Mouse (Mus musculus) yolk sac, embryonic 10.5 days (tissue): ENCODE data around the gene Olfr1442.
"Not testable (repeated sequence)": the region's sequence is repeated elsewhere in the genome, so short reads cannot be mapped to it uniquely, and the experiment has no call there.

Source experiments
- DNase-seq: peaks from one replicate; pipeline ENCODE4 v3.0.0-alpha.2; 2017; ENCODE audit warnings: low spot score

The Olfr1442 gene

GRCm38 (mm10) chr19:12670139-12670538 is at the start of gene Olfr1442:
Gene Olfr1442 (plus strand): TSS chr19:12670439.
- DNase-seq, result no peak

- DNase-seq, result peak; percentile 53
These were observed 37.1 kb upstream of the Olfr1442 start, which contains the start of gene Glyat for GRCm38 (mm10) chr19:12633176-12633575. Gene Glyat (plus strand): TSS chr19:12633308.

- DNase-seq, result no peak
These were observed 36.0 kb upstream of the Olfr1442 start for GRCm38 (mm10) chr19:12634259-12634658.

- no peak for DNase-seq
These were observed 35.3 kb upstream of the Olfr1442 start for GRCm38 (mm10) chr19:12634963-12635362.

- no peak for DNase-seq
These were observed 33.4 kb upstream of the Olfr1442 start for GRCm38 (mm10) chr19:12636863-12637262.

- no peak for DNase-seq
These were observed 32.2 kb upstream of the Olfr1442 start for GRCm38 (mm10) chr19:12638049-12638448.

GRCm38 (mm10) chr19:12649511-12649910 is 20.7 kb upstream of the Olfr1442 start:
- DNase-seq, result no peak

- no peak for DNase-seq
These were observed 4.1 kb upstream of the Olfr1442 start for GRCm38 (mm10) chr19:12666156-12666555.

GRCm38 (mm10) chr19:12668601-12669000 is 1.6 kb upstream of the Olfr1442 start:
- not testable (repeated sequence) for DNase-seq

- no peak for DNase-seq
These were observed 812 bp downstream of the Olfr1442 start for GRCm38 (mm10) chr19:12671051-12671450.

GRCm38 (mm10) chr19:12677812-12678211 is 7.6 kb downstream of the Olfr1442 start, which contains the start of gene Olfr1443:
Gene Olfr1443 (plus strand): TSS chr19:12678112.
- DNase-seq, result no peak

- DNase-seq, result no peak
These were observed 14.4 kb downstream of the Olfr1442 start for GRCm38 (mm10) chr19:12684638-12685037.

- DNase-seq, result no peak
These were observed 15.0 kb downstream of the Olfr1442 start for GRCm38 (mm10) chr19:12685231-12685630.

- peak; percentile 14 for DNase-seq
These were observed 25.4 kb downstream of the Olfr1442 start, which contains the start of gene Keg1 for GRCm38 (mm10) chr19:12695590-12695989. Gene Keg1 (plus strand): TSS chr19:12695786.

- DNase-seq, result no peak
These were observed 26.0 kb downstream of the Olfr1442 start for GRCm38 (mm10) chr19:12696221-12696620.

- no peak for DNase-seq
These were observed 38.2 kb downstream of the Olfr1442 start for GRCm38 (mm10) chr19:12708458-12708857.

GRCm38 (mm10) chr19:12708986-12709385 is 38.7 kb downstream of the Olfr1442 start:
- DNase-seq, result no peak

- DNase-seq, result no peak
These were observed 49.0 kb downstream of the Olfr1442 start for GRCm38 (mm10) chr19:12719189-12719588.

- DNase-seq, result no peak
These were observed 50.2 kb downstream of the Olfr1442 start for GRCm38 (mm10) chr19:12720463-12720862.

- not testable (repeated sequence) for DNase-seq
These were observed 50.7 kb downstream of the Olfr1442 start for GRCm38 (mm10) chr19:12720919-12721318.

GRCm38 (mm10) chr19:12721596-12721995 is 51.4 kb downstream of the Olfr1442 start:
- not testable (repeated sequence) for DNase-seq

- no peak for DNase-seq
These were observed 52.1 kb downstream of the Olfr1442 start for GRCm38 (mm10) chr19:12722308-12722707.

GRCm38 (mm10) chr19:12725851-12726250 is 55.6 kb downstream of the Olfr1442 start:
- no peak for DNase-seq
